Mouse (Mus musculus): ENCODE results near the gene Ifng. TPM values are rescaled to one million over a fixed set of nuclear protein-coding genes. Genes with fewer than 3 reads are reported as not detected.
"Not testable (repeated sequence)": the region's sequence is repeated elsewhere in the genome, so short reads cannot be mapped to it uniquely, and the experiment has no call there.

Ifng gene
- polyA plus RNA-seq, 1 experiment from 2014 or later, result not detected

- H3K9me3 ChIP-seq (ENCODE audit: control insufficient read depth, low read length), result no peaks in the 10 kb centered on the region
- no peak overlapping the region for H3K4me3 ChIP-seq (ENCODE audit: low read depth, low read length)
- no peak overlapping the region for H3K27ac ChIP-seq (ENCODE audit: low read depth)
- H3K4me2 ChIP-seq (ENCODE audit: low read length), result no peak overlapping the region
- DNase-seq (ENCODE audit: low spot score), result no peak
- H3K36me3 ChIP-seq (ENCODE audit: control insufficient read depth, insufficient read depth, low read length), result no peaks in the 10 kb centered on the region
- 49% methylated on average over 13 of the region's 13 CpGs for WGBS
- no peaks in the 10 kb centered on the region for H3K4me1 ChIP-seq (replicated peaks; ENCODE audit: control insufficient read depth, insufficient read depth, low read length)
- H3K27me3 ChIP-seq (replicated peaks; ENCODE audit: control insufficient read depth, insufficient read depth, low read length), result no peaks in the 10 kb centered on the region
- H3K9ac ChIP-seq (ENCODE audit: low read length), result no peak overlapping the region
- ATAC-seq (replicated peaks; ENCODE audit: low FRiP score, low TSS enrichment, low read depth), result no peak
These were observed 29.6 kb downstream of the Ifng start for GRCm38 (mm10) chr10:118470296-118470957.

- not testable (repeated sequence) for H3K36me3 ChIP-seq (ENCODE audit: control insufficient read depth, insufficient read depth, low read length); H3K4me2 ChIP-seq (ENCODE audit: low read length); H3K9me3 ChIP-seq (ENCODE audit: control insufficient read depth, low read length); H3K9ac ChIP-seq (ENCODE audit: low read length); H3K27me3 ChIP-seq (replicated peaks; ENCODE audit: control insufficient read depth, insufficient read depth, low read length); DNase-seq (ENCODE audit: low spot score); ATAC-seq (replicated peaks; ENCODE audit: low FRiP score, low TSS enrichment, low read depth); H3K27ac ChIP-seq (ENCODE audit: low read depth); H3K4me1 ChIP-seq (replicated peaks; ENCODE audit: control insufficient read depth, insufficient read depth, low read length); H3K4me3 ChIP-seq (ENCODE audit: low read depth, low read length)
- 75% methylated on average over 1 of the region's 1 CpGs for WGBS
These were observed 32.0 kb downstream of the Ifng start for GRCm38 (mm10) chr10:118472846-118473245.

GRCm38 (mm10) chr10:118476696-118477095 is 35.9 kb downstream of the Ifng start:
- no peak overlapping the region for H3K9ac ChIP-seq (ENCODE audit: low read length)
- H3K9me3 ChIP-seq (ENCODE audit: control insufficient read depth, low read length), result no peaks in the 10 kb centered on the region
- no peaks in the 10 kb centered on the region for H3K4me1 ChIP-seq (replicated peaks; ENCODE audit: control insufficient read depth, insufficient read depth, low read length)
- H3K36me3 ChIP-seq (ENCODE audit: control insufficient read depth, insufficient read depth, low read length), result no peaks in the 10 kb centered on the region
- DNase-seq (ENCODE audit: low spot score), result no peak
- H3K4me3 ChIP-seq (ENCODE audit: low read depth, low read length), result no peak overlapping the region
- no peaks in the 10 kb centered on the region for H3K27me3 ChIP-seq (replicated peaks; ENCODE audit: control insufficient read depth, insufficient read depth, low read length)
- no peak overlapping the region for H3K4me2 ChIP-seq (ENCODE audit: low read length)
- no peak for ATAC-seq (replicated peaks; ENCODE audit: low FRiP score, low TSS enrichment, low read depth)
- H3K27ac ChIP-seq (ENCODE audit: low read depth), result no peak overlapping the region
- WGBS, result 80% methylated on average over 2 of the region's 2 CpGs

- Histone ChIP-seq H3K36me3 (ENCODE audit: control insufficient read depth, insufficient read depth, low read length) (no peaks in the 10 kb centered on the region), H3K27ac (ENCODE audit: low read depth) (no peak overlapping the region), H3K4me3 (ENCODE audit: low read depth, low read length) (no peak overlapping the region), H3K9me3 (ENCODE audit: control insufficient read depth, low read length) (no peaks in the 10 kb centered on the region), H3K27me3 (replicated peaks; ENCODE audit: control insufficient read depth, insufficient read depth, low read length) (no peaks in the 10 kb centered on the region), H3K4me1 (replicated peaks; ENCODE audit: control insufficient read depth, insufficient read depth, low read length) (no peaks in the 10 kb centered on the region), H3K4me2 (ENCODE audit: low read length) (no peak overlapping the region), H3K9ac (ENCODE audit: low read length) (no peak overlapping the region)
- 87% methylated on average over 2 of the region's 2 CpGs for WGBS
- ATAC-seq (replicated peaks; ENCODE audit: low FRiP score, low TSS enrichment, low read depth) (no peak), DNase-seq (ENCODE audit: low spot score) (no peak)
These were observed 36.5 kb downstream of the Ifng start for GRCm38 (mm10) chr10:118477297-118477696.

- H3K4me3 ChIP-seq (ENCODE audit: low read depth, low read length), result no peak overlapping the region
- H3K9ac ChIP-seq (ENCODE audit: low read length), result no peak overlapping the region
- no peaks in the 10 kb centered on the region for H3K9me3 ChIP-seq (ENCODE audit: control insufficient read depth, low read length)
- no peaks in the 10 kb centered on the region for H3K4me1 ChIP-seq (replicated peaks; ENCODE audit: control insufficient read depth, insufficient read depth, low read length)
- no peak for DNase-seq (ENCODE audit: low spot score)
- ATAC-seq (replicated peaks; ENCODE audit: low FRiP score, low TSS enrichment, low read depth), result no peak
- no peaks in the 10 kb centered on the region for H3K36me3 ChIP-seq (ENCODE audit: control insufficient read depth, insufficient read depth, low read length)
- H3K4me2 ChIP-seq (ENCODE audit: low read length), result no peak overlapping the region
- H3K27me3 ChIP-seq (replicated peaks; ENCODE audit: control insufficient read depth, insufficient read depth, low read length), result no peaks in the 10 kb centered on the region
- no peak overlapping the region for H3K27ac ChIP-seq (ENCODE audit: low read depth)
- WGBS, result 78% methylated on average over 4 of the region's 4 CpGs
These were observed 38.4 kb downstream of the Ifng start for GRCm38 (mm10) chr10:118479244-118479643.

- 95% methylated on average over 5 of the region's 5 CpGs for whole genome bisulfite sequencing
- no peaks in the 10 kb centered on the region for H3K36me3 ChIP-seq (ENCODE audit: control insufficient read depth, insufficient read depth, low read length)
These were observed 39.3 kb downstream of the Ifng start for GRCm38 (mm10) chr10:118480118-118480517.

GRCm38 (mm10) chr10:118480793-118481192 is 39.9 kb downstream of the Ifng start:
- Histone ChIP-seq H3K9ac (ENCODE audit: low read length) (no peak overlapping the region), H3K4me2 (ENCODE audit: low read length) (no peak overlapping the region), H3K36me3 (ENCODE audit: control insufficient read depth, insufficient read depth, low read length) (no peaks in the 10 kb centered on the region), H3K4me3 (ENCODE audit: low read depth, low read length) (no peak overlapping the region), H3K27me3 (replicated peaks; ENCODE audit: control insufficient read depth, insufficient read depth, low read length) (no peaks in the 10 kb centered on the region), H3K9me3 (ENCODE audit: control insufficient read depth, low read length) (no peaks in the 10 kb centered on the region), H3K4me1 (replicated peaks; ENCODE audit: control insufficient read depth, insufficient read depth, low read length) (no peaks in the 10 kb centered on the region), H3K27ac (ENCODE audit: low read depth) (no peak overlapping the region)
- DNase-seq (ENCODE audit: low spot score) (no peak), ATAC-seq (replicated peaks; ENCODE audit: low FRiP score, low TSS enrichment, low read depth) (no peak)
- WGBS, result 83% methylated on average over 7 of the region's 7 CpGs

More at GRCm38 (mm10) chr10:118480118-118480517, 39.3 kb downstream of the Ifng start:
- Histone ChIP-seq H3K27me3 (replicated peaks; ENCODE audit: control insufficient read depth, insufficient read depth, low read length) (no peaks in the 10 kb centered on the region), H3K9ac (ENCODE audit: low read length) (no peak overlapping the region), H3K9me3 (ENCODE audit: control insufficient read depth, low read length) (no peaks in the 10 kb centered on the region), H3K4me1 (replicated peaks; ENCODE audit: control insufficient read depth, insufficient read depth, low read length) (no peaks in the 10 kb centered on the region), H3K27ac (ENCODE audit: low read depth) (no peak overlapping the region), H3K4me2 (ENCODE audit: low read length) (no peak overlapping the region), H3K4me3 (ENCODE audit: low read depth, low read length) (no peak overlapping the region)
- no peak for DNase-seq (ENCODE audit: low spot score)
- ATAC-seq (replicated peaks; ENCODE audit: low FRiP score, low TSS enrichment, low read depth), result no peak

GRCm38 (mm10) chr10:118494109-118494508 is 53.3 kb downstream of the Ifng start:
- no peak overlapping the region for H3K4me2 ChIP-seq (ENCODE audit: low read length)
- no peak for ATAC-seq (replicated peaks; ENCODE audit: low FRiP score, low TSS enrichment, low read depth)

GRCm38 (mm10) chr10:118495362-118495761 is 54.5 kb downstream of the Ifng start:
- DNase-seq (ENCODE audit: low spot score), result no peak
- no peaks in the 10 kb centered on the region for H3K9me3 ChIP-seq (ENCODE audit: control insufficient read depth, low read length)
- H3K9ac ChIP-seq (ENCODE audit: low read length), result no peak overlapping the region
- no peak overlapping the region for H3K4me3 ChIP-seq (ENCODE audit: low read depth, low read length)
- H3K4me1 ChIP-seq (replicated peaks; ENCODE audit: control insufficient read depth, insufficient read depth, low read length), result no peaks in the 10 kb centered on the region
- ATAC-seq (replicated peaks; ENCODE audit: low FRiP score, low TSS enrichment, low read depth), result no peak
- no peaks in the 10 kb centered on the region for H3K27me3 ChIP-seq (replicated peaks; ENCODE audit: control insufficient read depth, insufficient read depth, low read length)
- no peak overlapping the region for H3K27ac ChIP-seq (ENCODE audit: low read depth)
- H3K36me3 ChIP-seq (ENCODE audit: control insufficient read depth, insufficient read depth, low read length), result no peaks in the 10 kb centered on the region
- 79% methylated on average over 1 of the region's 1 CpGs for WGBS
- no peak overlapping the region for H3K4me2 ChIP-seq (ENCODE audit: low read length)

More at GRCm38 (mm10) chr10:118494109-118494508, 53.3 kb downstream of the Ifng start:
- no peak for DNase-seq (ENCODE audit: low spot score)
- Histone ChIP-seq H3K27ac (ENCODE audit: low read depth) (no peak overlapping the region), H3K9ac (ENCODE audit: low read length) (no peak overlapping the region), H3K4me1 (replicated peaks; ENCODE audit: control insufficient read depth, insufficient read depth, low read length) (no peaks in the 10 kb centered on the region), H3K9me3 (ENCODE audit: control insufficient read depth, low read length) (no peaks in the 10 kb centered on the region), H3K36me3 (ENCODE audit: control insufficient read depth, insufficient read depth, low read length) (no peaks in the 10 kb centered on the region), H3K4me3 (ENCODE audit: low read depth, low read length) (no peak overlapping the region), H3K27me3 (replicated peaks; ENCODE audit: control insufficient read depth, insufficient read depth, low read length) (no peaks in the 10 kb centered on the region)
- WGBS, result 81% methylated on average over 1 of the region's 1 CpGs

Measured in intestine, embryonic 14.5 days (tissue).